ENCODE assay signal across 9 mouse cellular contexts in genomic region chr4:32041741-32042452, GRCm38 (mm10).
DNase-seq lines count a peak whose midpoint lies in the region; ATAC-seq and TF ChIP-seq lines count a peak whose summit lies in the region.
"Had no signal": no experiment of that assay in that cellular context is flagged by ENCODE, and none has a peak within 500 bp of the region (broad histone marks: within the 10 kb centered on the region; RNA-seq: fewer than 3 reads in every experiment).

No protein-coding gene starts in this region.

- no peaks in the 10 kb centered on the region for H3K9me3 ChIP-seq in heart, embryonic 12.5 days (replicated peaks)
- no peaks in the 10 kb centered on the region for H3K9me3 ChIP-seq in liver, postnatal 0 days (ENCODE audit: low read length)
- H3K9me3 ChIP-seq: limb, embryonic 13.5 days had no signal

- H3K9ac ChIP-seq in heart, embryonic 12.5 days = no peak overlapping the region
- no peak overlapping the region for H3K9ac ChIP-seq in liver, postnatal 0 days (replicated peaks)
- H3K9ac ChIP-seq: limb, embryonic 13.5 days had no signal

- H3K36me3 ChIP-seq in heart, embryonic 12.5 days = no peaks in the 10 kb centered on the region
- H3K36me3 ChIP-seq in liver, postnatal 0 days (replicated peaks; ENCODE audit: insufficient read depth, low read length) = no peaks in the 10 kb centered on the region
- H3K36me3 ChIP-seq: limb, embryonic 13.5 days had no signal

- no peak overlapping the region for H3K4me2 ChIP-seq in heart, embryonic 12.5 days
- no peak overlapping the region for H3K4me2 ChIP-seq in liver, postnatal 0 days (ENCODE audit: low read depth, low read length)
- H3K4me2 ChIP-seq: limb, embryonic 13.5 days had no signal

- no peak overlapping the region for H3K4me3 ChIP-seq in heart, embryonic 12.5 days
- no peak overlapping the region for H3K4me3 ChIP-seq in liver, postnatal 0 days (ENCODE audit: low read depth, low read length)
- H3K4me3 ChIP-seq: limb, embryonic 13.5 days had no signal

- no peak; the same call in 1 of the 2 replicates for TF ChIP-seq CTCF in liver, postnatal 0 days (IDR thresholded peaks at IDR 0.05; ENCODE audit: low read depth)

- no peak for ATAC-seq in heart, embryonic 12.5 days (ENCODE audit: insufficient number of reproducible peaks, low FRiP score)
- no peak for ATAC-seq in liver, postnatal 0 days

- no peak for TF ChIP-seq EP300 in liver, postnatal 0 days (IDR thresholded peaks at IDR 0.05; ENCODE audit: low read depth)

- peak; percentile 78 for DNase-seq in heart, adult 11 months
- peak; percentile 64 for DNase-seq in right cerebral cortex, postnatal 4 days
- DNase-seq in right cerebral cortex, adult 18-20 months = no peak
- peak; percentile 5 for DNase-seq in lung, postnatal 14 days
- no peak for DNase-seq in T-cell, adult 2 months (ENCODE audit: low spot score)
- no peak for DNase-seq in liver, postnatal 0 days
- DNase-seq in Muller cell, postnatal 12 days (ENCODE audit: inconsistent ontology term) = no peak

- peaks cover 9% of the 10 kb centered on the region; the same call in 1 of the 2 replicates for H3K4me1 ChIP-seq in heart, embryonic 12.5 days (replicated peaks)
- no peaks in the 10 kb centered on the region for H3K4me1 ChIP-seq in liver, postnatal 0 days (ENCODE audit: insufficient read depth)

- 75% methylated on average over 15 of the region's 15 CpGs for WGBS in heart, embryonic 12.5 days
- 70% methylated on average over 15 of the region's 15 CpGs for WGBS in liver, postnatal 0 days (ENCODE audit: insufficient replicate concordance)

- no peak overlapping the region for H3K27ac ChIP-seq in heart, embryonic 12.5 days (ENCODE audit: poor library complexity, severe bottlenecking)
- H3K27ac ChIP-seq in liver, postnatal 0 days (ENCODE audit: low read depth) = no peak overlapping the region
- H3K27ac ChIP-seq: limb, embryonic 13.5 days had no signal

- no peaks in the 10 kb centered on the region for H3K27me3 ChIP-seq in heart, embryonic 12.5 days (replicated peaks)
- H3K27me3 ChIP-seq in liver, postnatal 0 days (ENCODE audit: insufficient read depth, low read length) = no peaks in the 10 kb centered on the region
- H3K27me3 ChIP-seq: limb, embryonic 13.5 days had no signal

Comparison
In these comparisons a context has a peak if more than half of its experiments do, and no peak if none do; other contexts are left out.
1. DNase-seq: peak in heart, adult 11 months (single experiment), right cerebral cortex, postnatal 4 days (single experiment) and lung, postnatal 14 days (single experiment); none in right cerebral cortex, adult 18-20 months (single experiment), T-cell, adult 2 months (single experiment), liver, postnatal 0 days (single experiment) and Muller cell, postnatal 12 days (single experiment).